Mouse (Mus musculus) hindbrain, embryonic 13.5 days (tissue): Measurements from ENCODE around the gene Ror1. TPM values are rescaled to one million over a fixed set of nuclear protein-coding genes. Genes with fewer than 3 reads are reported as not detected.
A peak's percentile ranks its signal among the peaks of the same experiment; 100 is the strongest.

Experiments
- ATAC-seq: fragments of 200-750 bp; cut with Nextera tagmentation; 2 replicates; pipeline ENCODE4 v1.8.0; 2017; ENCODE audit warnings: moderate TSS enrichment; ENCODE audit not compliant: low FRiP score
- H3K27ac ChIP-seq: fragments of 300-500 bp; sonication (generic); 2 replicates; pipeline ENCODE4 v1.5.1; 2015; ENCODE audit warnings: inconsistent platforms, mild to moderate bottlenecking, moderate library complexity
- H3K27me3 ChIP-seq: fragments of 300-500 bp; sonication (generic); 2 replicates; pipeline ENCODE4 v1.6.1; 2015; ENCODE audit warnings: mild to moderate bottlenecking, inconsistent platforms
- H3K36me3 ChIP-seq: fragments of 300-500 bp; sonication (generic); 2 replicates; pipeline ENCODE4 v1.6.1; 2015; ENCODE audit warnings: mild to moderate bottlenecking, inconsistent platforms
- H3K4me1 ChIP-seq: fragments of 300-500 bp; sonication (generic); replicated peaks from 2 replicates; pipeline ENCODE4 v1.6.1; 2015; ENCODE audit warnings: inconsistent platforms
- H3K4me2 ChIP-seq: fragments of 300-500 bp; sonication (generic); 2 replicates; pipeline ENCODE4 v1.6.1; 2015; ENCODE audit warnings: inconsistent platforms, mild to moderate bottlenecking, moderate library complexity
- H3K4me3 ChIP-seq: fragments of 300-500 bp; sonication (generic); 2 replicates; pipeline ENCODE4 v1.5.1; 2015; ENCODE audit warnings: mild to moderate bottlenecking, inconsistent platforms
- H3K9ac ChIP-seq: fragments of 300-500 bp; sonication (generic); 2 replicates; pipeline ENCODE4 v1.6.1; 2015; ENCODE audit warnings: mild to moderate bottlenecking, inconsistent platforms
- H3K9me3 ChIP-seq: fragments of 300-500 bp; sonication (generic); 2 replicates; pipeline ENCODE4 v1.6.1; 2016; ENCODE audit warnings: inconsistent platforms
- WGBS: fragments of 180-500 bp; shearing (Covaris S2); methylation state at CpG from one replicate; pipeline ENCODE4 v1.1.7; 2015; 5-methylcytosine and 5-hydroxymethylcytosine counted together
- polyA plus RNA-seq: library from polyadenylated mRNA; unstranded; fragments of >200 nt; fragmentation: Nextera tagmentation; extraction: Ambion mirVana; gene quantifications from 2 replicates; pipeline ENCODE4 v1.2.1, GENCODE M21; 2015

Ror1 gene
- polyA plus RNA-seq: 1.9 and 2.0 TPM in 2 replicates

- H3K4me2 ChIP-seq: peak within 1 kb of the TSS; percentile 91
- H3K36me3 ChIP-seq: no peaks in the 10 kb centered on the region
- peak within 1 kb of the TSS; percentile 54 for H3K4me3 ChIP-seq
- H3K9ac ChIP-seq: peak within 1 kb of the TSS; percentile 75
- peak within 1 kb of the TSS; percentile 50 for H3K27ac ChIP-seq
- peaks cover 29% of the 10 kb centered on the region for H3K27me3 ChIP-seq
- H3K9me3 ChIP-seq: no peaks in the 10 kb centered on the region
- WGBS: under 1% methylated on average over 68 of the region's 76 CpGs
- peaks cover 18% of the 10 kb centered on the region for H3K4me1 ChIP-seq
- ATAC-seq: peak; percentile 93
Observed at GRCm38 (mm10) chr4:100095685-100096595, at the start of gene Ror1. Ror1 (plus strand) TSS chr4:100095791.

GRCm38 (mm10) chr4:100047066-100047465, 48.5 kb upstream of the Ror1 start:
- ATAC-seq: no peak
- no peak overlapping the region for H3K4me3 ChIP-seq
- no peaks in the 10 kb centered on the region for H3K36me3 ChIP-seq
- no peaks in the 10 kb centered on the region for H3K9me3 ChIP-seq
- WGBS: 22% methylated on average over 6 of the region's 6 CpGs
- no peak overlapping the region for H3K9ac ChIP-seq
- no peaks in the 10 kb centered on the region for H3K4me1 ChIP-seq
- no peaks in the 10 kb centered on the region for H3K27me3 ChIP-seq
- no peak overlapping the region for H3K27ac ChIP-seq
- no peak overlapping the region for H3K4me2 ChIP-seq

GRCm38 (mm10) chr4:100048351-100048950, 47.1 kb upstream of the Ror1 start:
- H3K4me1 ChIP-seq: no peaks in the 10 kb centered on the region
- no peaks in the 10 kb centered on the region for H3K36me3 ChIP-seq
- H3K9ac ChIP-seq: no peak overlapping the region
- H3K27me3 ChIP-seq: no peaks in the 10 kb centered on the region
- WGBS: 84% methylated on average over 7 of the region's 7 CpGs
- H3K4me3 ChIP-seq: no peak overlapping the region
- ATAC-seq: no peak
- H3K27ac ChIP-seq: no peak overlapping the region
- no peak overlapping the region for H3K4me2 ChIP-seq
- H3K9me3 ChIP-seq: no peaks in the 10 kb centered on the region

- no peaks in the 10 kb centered on the region for H3K27me3 ChIP-seq
- no peak for ATAC-seq
Observed at GRCm38 (mm10) chr4:100051767-100052166, 43.8 kb upstream of the Ror1 start.

GRCm38 (mm10) chr4:100052258-100052657, 43.3 kb upstream of the Ror1 start:
- H3K9ac ChIP-seq: no peak overlapping the region
- ATAC-seq: no peak
- H3K4me3 ChIP-seq: no peak overlapping the region
- H3K27me3 ChIP-seq: no peaks in the 10 kb centered on the region
- H3K4me2 ChIP-seq: no peak overlapping the region
- no peaks in the 10 kb centered on the region for H3K4me1 ChIP-seq
- no peaks in the 10 kb centered on the region for H3K36me3 ChIP-seq
- WGBS: 82% methylated on average over 3 of the region's 3 CpGs
- H3K27ac ChIP-seq: no peak overlapping the region
- no peaks in the 10 kb centered on the region for H3K9me3 ChIP-seq

More at GRCm38 (mm10) chr4:100051767-100052166, 43.8 kb upstream of the Ror1 start:
- Histone ChIP-seq H3K4me2 (no peak overlapping the region), H3K27ac (no peak overlapping the region), H3K9me3 (no peaks in the 10 kb centered on the region), H3K4me3 (no peak overlapping the region), H3K4me1 (no peaks in the 10 kb centered on the region), H3K9ac (no peak overlapping the region), H3K36me3 (no peaks in the 10 kb centered on the region)

GRCm38 (mm10) chr4:100056046-100056445, 39.5 kb upstream of the Ror1 start:
- H3K4me3 ChIP-seq: no peak overlapping the region
- no peak overlapping the region for H3K4me2 ChIP-seq
- H3K4me1 ChIP-seq: no peaks in the 10 kb centered on the region
- no peaks in the 10 kb centered on the region for H3K36me3 ChIP-seq
- no peaks in the 10 kb centered on the region for H3K9me3 ChIP-seq
- no peak for ATAC-seq
- H3K9ac ChIP-seq: no peak overlapping the region
- no peaks in the 10 kb centered on the region for H3K27me3 ChIP-seq
- H3K27ac ChIP-seq: no peak overlapping the region
- WGBS: 77% methylated on average over 9 of the region's 9 CpGs

GRCm38 (mm10) chr4:100056446-100056845, 39.1 kb upstream of the Ror1 start:
- 82% methylated on average over 4 of the region's 4 CpGs for WGBS
- ATAC-seq: no peak
- H3K4me1 ChIP-seq: no peaks in the 10 kb centered on the region
- no peak overlapping the region for H3K9ac ChIP-seq
- H3K4me3 ChIP-seq: no peak overlapping the region
- H3K4me2 ChIP-seq: no peak overlapping the region
- no peaks in the 10 kb centered on the region for H3K36me3 ChIP-seq
- no peaks in the 10 kb centered on the region for H3K27me3 ChIP-seq
- H3K27ac ChIP-seq: no peak overlapping the region
- no peaks in the 10 kb centered on the region for H3K9me3 ChIP-seq

GRCm38 (mm10) chr4:100057381-100057780, 38.2 kb upstream of the Ror1 start:
- Histone ChIP-seq H3K4me1 (no peaks in the 10 kb centered on the region), H3K36me3 (no peaks in the 10 kb centered on the region), H3K9me3 (no peaks in the 10 kb centered on the region), H3K4me3 (no peak overlapping the region), H3K4me2 (no peak overlapping the region), H3K27ac (no peak overlapping the region), H3K27me3 (no peaks in the 10 kb centered on the region), H3K9ac (no peak overlapping the region)
- no peak for ATAC-seq
- 91% methylated on average over 13 of the region's 13 CpGs for WGBS

GRCm38 (mm10) chr4:100058631-100059030, 37.0 kb upstream of the Ror1 start:
- Histone ChIP-seq H3K4me3 (no peak overlapping the region), H3K4me2 (no peak overlapping the region), H3K9ac (no peak overlapping the region), H3K36me3 (no peaks in the 10 kb centered on the region), H3K9me3 (no peaks in the 10 kb centered on the region), H3K27me3 (no peaks in the 10 kb centered on the region), H3K27ac (no peak overlapping the region), H3K4me1 (no peaks in the 10 kb centered on the region)
- no peak for ATAC-seq
- WGBS: 96% methylated on average over 5 of the region's 5 CpGs

GRCm38 (mm10) chr4:100059811-100060210, 35.8 kb upstream of the Ror1 start:
- Histone ChIP-seq H3K27me3 (no peaks in the 10 kb centered on the region), H3K4me1 (no peaks in the 10 kb centered on the region), H3K4me3 (no peak overlapping the region), H3K27ac (no peak overlapping the region), H3K36me3 (no peaks in the 10 kb centered on the region), H3K4me2 (no peak overlapping the region), H3K9ac (no peak overlapping the region), H3K9me3 (no peaks in the 10 kb centered on the region)
- WGBS: 55% methylated on average over 3 of the region's 3 CpGs
- no peak for ATAC-seq

GRCm38 (mm10) chr4:100061396-100062066, 34.1 kb upstream of the Ror1 start:
- no peaks in the 10 kb centered on the region for H3K27me3 ChIP-seq
- no peak overlapping the region for H3K4me3 ChIP-seq
- no peaks in the 10 kb centered on the region for H3K9me3 ChIP-seq
- no peak overlapping the region for H3K9ac ChIP-seq
- H3K4me1 ChIP-seq: no peaks in the 10 kb centered on the region
- no peak overlapping the region for H3K4me2 ChIP-seq
- 72% methylated on average over 19 of the region's 19 CpGs for WGBS
- no peak overlapping the region for H3K27ac ChIP-seq
- no peaks in the 10 kb centered on the region for H3K36me3 ChIP-seq
- no peak for ATAC-seq

- H3K9ac ChIP-seq: no peak overlapping the region
- WGBS: 87% methylated on average over 2 of the region's 2 CpGs
Observed at GRCm38 (mm10) chr4:100065686-100066085, 29.9 kb upstream of the Ror1 start.

More at GRCm38 (mm10) chr4:100065686-100066085, 29.9 kb upstream of the Ror1 start:
- no peaks in the 10 kb centered on the region for H3K36me3 ChIP-seq
- H3K27ac ChIP-seq: no peak overlapping the region
- H3K27me3 ChIP-seq: no peaks in the 10 kb centered on the region
- no peaks in the 10 kb centered on the region for H3K9me3 ChIP-seq
- no peak for ATAC-seq
- no peak overlapping the region for H3K4me2 ChIP-seq
- no peaks in the 10 kb centered on the region for H3K4me1 ChIP-seq
- no peak overlapping the region for H3K4me3 ChIP-seq
